Mouse (Mus musculus): Measurements from ENCODE around the gene Igfl3. TPM values are rescaled to one million over a fixed set of nuclear protein-coding genes. Genes with fewer than 3 reads are reported as not detected.

Igfl3 gene
- polyA plus RNA-seq (2015; fragmentation: Nextera tagmentation; extraction: Ambion mirVana) = not detected in 2 replicates

GRCm38 (mm10) chr7:18176194-18176593 lies at the start of gene Igfl3:
TSS of gene Igfl3 (plus strand) at chr7:18176494.
- no peak for ATAC-seq (ENCODE audit: low FRiP score, low read depth)
- peaks cover 56% of the 10 kb centered on the region for H3K9me3 ChIP-seq
- H3K9ac ChIP-seq = no peak within 1 kb of the TSS
- H3K4me2 ChIP-seq (replicated peaks) = no peak within 1 kb of the TSS
- H3K36me3 ChIP-seq = no peaks in the 10 kb centered on the region
- no peaks in the 10 kb centered on the region for H3K4me1 ChIP-seq
- H3K4me3 ChIP-seq = no peak within 1 kb of the TSS
- H3K27me3 ChIP-seq = no peaks in the 10 kb centered on the region
- no peak within 1 kb of the TSS for H3K27ac ChIP-seq

- Histone ChIP-seq H3K4me3 (no peak overlapping the region), H3K4me1 (no peaks in the 10 kb centered on the region), H3K9me3 (peaks cover 9% of the 10 kb centered on the region; the same call in 1 of the 2 replicates), H3K27me3 (no peaks in the 10 kb centered on the region), H3K27ac (no peak overlapping the region), H3K36me3 (no peaks in the 10 kb centered on the region), H3K4me2 (replicated peaks) (no peak overlapping the region), H3K9ac (no peak overlapping the region)
- no peak for ATAC-seq (ENCODE audit: low FRiP score, low read depth)
- WGBS = 14% methylated on average over 9 of the region's 9 CpGs
Measured at GRCm38 (mm10) chr7:18210938-18211337, 34.6 kb downstream of the Igfl3 start.

DNA sequence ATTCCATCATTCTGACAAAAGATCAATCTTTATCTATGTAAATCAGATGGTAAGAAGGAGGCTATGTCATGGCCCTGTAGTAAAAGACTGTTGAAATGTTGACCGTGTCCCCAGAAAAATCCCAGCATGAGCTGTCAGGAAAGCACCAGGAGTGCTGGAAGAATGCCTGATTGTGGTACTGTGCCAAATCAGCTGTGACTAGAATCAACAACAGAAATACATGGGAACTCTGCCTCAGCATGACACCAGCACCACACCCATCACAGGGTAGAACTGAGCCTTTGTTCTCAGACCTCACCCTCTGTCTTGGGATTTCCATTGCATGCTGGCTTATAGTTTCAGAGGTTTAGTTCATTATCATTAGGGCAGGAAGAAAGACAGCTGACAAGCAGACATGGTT lies 38.4 kb downstream of the Igfl3 start:
- Histone ChIP-seq H3K9me3 (peaks cover 23% of the 10 kb centered on the region; the same call in 1 of the 2 replicates), H3K27ac (no peak overlapping the region), H3K9ac (no peak overlapping the region), H3K4me3 (no peak overlapping the region), H3K36me3 (no peaks in the 10 kb centered on the region), H3K4me1 (no peaks in the 10 kb centered on the region), H3K4me2 (replicated peaks) (no peak overlapping the region), H3K27me3 (no peaks in the 10 kb centered on the region)
- 85% methylated on average over 1 of the region's 1 CpGs for WGBS
- ATAC-seq (ENCODE audit: low FRiP score, low read depth) = no peak

Other genes with a start within 250 kb of the Igfl3 start
- not detected in 2 replicates for gene Ceacam11, start 204.4 kb upstream of the Igfl3 start, polyA plus RNA-seq (2015; fragmentation: Nextera tagmentation; extraction: Ambion mirVana)
- gene Ceacam13, start 166.6 kb upstream of the Igfl3 start, polyA plus RNA-seq (2015; fragmentation: Nextera tagmentation; extraction: Ambion mirVana) = not detected in 2 replicates
- not detected in 2 replicates for gene Ceacam12, start 110.6 kb upstream of the Igfl3 start, polyA plus RNA-seq (2015; fragmentation: Nextera tagmentation; extraction: Ambion mirVana)
- gene Mill1, start 68.9 kb downstream of the Igfl3 start, polyA plus RNA-seq (2015; fragmentation: Nextera tagmentation; extraction: Ambion mirVana) = 0.19 and 0.25 TPM in 2 replicates
- gene Psg18, start 178.5 kb downstream of the Igfl3 start, polyA plus RNA-seq (2015; fragmentation: Nextera tagmentation; extraction: Ambion mirVana) = not detected in 2 replicates

Data from limb, embryonic 13.5 days (tissue).